Mouse (Mus musculus) MEL (cell line): ENCODE measurements around the gene Plekhg1. TPM values are rescaled to one million over a fixed set of nuclear protein-coding genes. Genes with fewer than 3 reads are reported as not detected.

Source experiments
- DNase-seq: peaks from one replicate; pipeline ENCODE4 v3.0.0; 2011; ENCODE audit warnings: low read depth, low spot score
- H3K27ac ChIP-seq: 2 replicates; pipeline ENCODE4 v1.5.1; 2012; ENCODE audit warnings: low read depth, mild to moderate bottlenecking, control low read depth, low read length, moderate library complexity; ENCODE audit not compliant: control insufficient read depth
- H3K27me3 ChIP-seq, 2 experiments: fragments of 150-350 bp in 1 of 2; sonication (generic) in 1 of 2; 2 replicates each; pipeline ENCODE4 v1.6.1; 2012; ENCODE audit warnings: low read length in 2 of 2, mild to moderate bottlenecking in 2 of 2, improper control_type of control experiment in 1 of 2, moderate library complexity in 1 of 2; ENCODE audit not compliant: insufficient read depth in 2 of 2, control insufficient read depth in 1 of 2
- H3K36me3 ChIP-seq, 2 experiments: 2 replicates each; pipeline ENCODE4 v1.6.1; 2012 to 2014; ENCODE audit warnings: low read length in 2 of 2, improper control_type of control experiment in 1 of 2, inconsistent platforms in 1 of 2, mild to moderate bottlenecking in 1 of 2; ENCODE audit not compliant: insufficient read depth in 2 of 2, control insufficient read depth in 1 of 2
- H3K4me1 ChIP-seq, 2 experiments: fragments of 150-350 bp in 1 of 2; sonication (generic) in 1 of 2; 2 replicates each; pipeline ENCODE4 v1.6.1; 2012; ENCODE audit warnings: low read length in 2 of 2, improper control_type of control experiment in 1 of 2, mild to moderate bottlenecking in 1 of 2; ENCODE audit not compliant: insufficient read depth in 2 of 2, control insufficient read depth in 1 of 2
- H3K4me3 ChIP-seq, 2 experiments: fragments of 150-350 bp in 1 of 2; sonication (generic) in 1 of 2; 2 replicates each; pipeline ENCODE4 v1.5.1; 2012; ENCODE audit warnings: low read depth in 2 of 2, low read length in 2 of 2, mild to moderate bottlenecking in 2 of 2, moderate library complexity in 2 of 2, control low read depth in 1 of 2, improper control_type of control experiment in 1 of 2; ENCODE audit not compliant: control insufficient read depth in 1 of 2, insufficient read depth in 1 of 2
- H3K79me2 ChIP-seq: 2 replicates; pipeline ENCODE4 v1.6.1; 2012; ENCODE audit warnings: mild to moderate bottlenecking, low read length, moderate library complexity; ENCODE audit not compliant: control insufficient read depth, poor library complexity, insufficient read depth
- H3K9ac ChIP-seq: 2 replicates; pipeline ENCODE4 v1.6.1; 2012; ENCODE audit warnings: low read depth, mild to moderate bottlenecking, control low read depth, low read length, moderate library complexity; ENCODE audit not compliant: control insufficient read depth, poor library complexity, severe bottlenecking
- H3K9me3 ChIP-seq: fragments of 150-350 bp; sonication (generic); replicated peaks from 2 replicates; pipeline ENCODE4 v1.6.1; 2012; ENCODE audit warnings: mild to moderate bottlenecking, low read length, improper control_type of control experiment, moderate library complexity; ENCODE audit not compliant: insufficient read depth
- CHD2 ChIP-seq: IDR thresholded peaks from 2 replicates; pipeline ENCODE4 v1.6.1; 2011; ENCODE audit warnings: low read length, improper control_type of control experiment
- EP300 ChIP-seq, 2 experiments: IDR thresholded peaks; 2 replicates each; pipeline ENCODE4 v1.6.1; 2011; ENCODE audit warnings: improper control_type of control experiment in 2 of 2, low read length in 2 of 2, low read depth in 1 of 2, mild to moderate bottlenecking in 1 of 2
- GATA1 ChIP-seq: IDR thresholded peaks from 2 replicates; pipeline ENCODE4 v1.6.1; 2011; ENCODE audit warnings: low read depth, low read length, improper control_type of control experiment
- HCFC1 ChIP-seq: IDR thresholded peaks from 2 replicates; pipeline ENCODE4 v1.6.1; 2012; ENCODE audit warnings: low read depth, mild to moderate bottlenecking, inconsistent platforms, low read length, improper control_type of control experiment, moderate library complexity
- MAFK ChIP-seq: IDR thresholded peaks from 2 replicates; pipeline ENCODE4 v1.6.1; 2011; ENCODE audit warnings: low read depth, mild to moderate bottlenecking, low read length, improper control_type of control experiment, borderline replicate concordance
- MXI1 ChIP-seq: IDR thresholded peaks from 2 replicates; pipeline ENCODE4 v1.6.1; 2011; ENCODE audit warnings: mild to moderate bottlenecking, low read depth, low read length, improper control_type of control experiment
- MYB ChIP-seq: IDR thresholded peaks from 2 replicates; pipeline ENCODE4 v1.6.1; 2011; ENCODE audit warnings: mild to moderate bottlenecking, low read depth, low read length, improper control_type of control experiment
- NRF1 ChIP-seq: IDR thresholded peaks from 2 replicates; pipeline ENCODE4 v1.6.1; 2014; ENCODE audit warnings: low read depth, mild to moderate bottlenecking, inconsistent platforms, low read length, improper control_type of control experiment, moderate library complexity; ENCODE audit not compliant: poor library complexity, insufficient read depth, severe bottlenecking
- POLR2AphosphoS2 ChIP-seq: IDR thresholded peaks from 2 replicates; pipeline ENCODE4 v1.6.1; 2011; ENCODE audit warnings: low read length, improper control_type of control experiment
- POLR2AphosphoS5 ChIP-seq: IDR thresholded peaks from 2 replicates; pipeline ENCODE4 v1.6.1; 2012; ENCODE audit warnings: low read depth, borderline replicate concordance, mild to moderate bottlenecking, inconsistent platforms, low read length, moderate library complexity, mixed read lengths
- RAD21 ChIP-seq: IDR thresholded peaks from 2 replicates; pipeline ENCODE4 v1.6.1; 2011; ENCODE audit warnings: mild to moderate bottlenecking, low read depth, low read length, improper control_type of control experiment
- RCOR1 ChIP-seq: IDR thresholded peaks from 2 replicates; pipeline ENCODE4 v1.6.1; 2012; ENCODE audit warnings: low read depth, mild to moderate bottlenecking, inconsistent platforms, low read length, improper control_type of control experiment
- TBP ChIP-seq: IDR thresholded peaks from 2 replicates; pipeline ENCODE4 v1.8.0; 2011; ENCODE audit warnings: low read depth, low read length, improper control_type of control experiment
- USF2 ChIP-seq, 2 experiments: IDR thresholded peaks; 2 replicates each; pipeline ENCODE4 v1.6.1; 2011 to 2012; ENCODE audit warnings: improper control_type of control experiment in 2 of 2, low read length in 2 of 2, borderline replicate concordance in 1 of 2, inconsistent platforms in 1 of 2, low read depth in 1 of 2, mild to moderate bottlenecking in 1 of 2; ENCODE audit not compliant: insufficient read depth in 1 of 2
- ZKSCAN1 ChIP-seq: IDR thresholded peaks from 2 replicates; pipeline ENCODE4 v1.6.1; 2012; ENCODE audit warnings: low read depth, mild to moderate bottlenecking, inconsistent platforms, low read length, improper control_type of control experiment, moderate library complexity
- ZMIZ1 ChIP-seq: IDR thresholded peaks from 2 replicates; pipeline ENCODE4 v1.6.1; 2012; ENCODE audit warnings: low read depth, mild to moderate bottlenecking, inconsistent platforms, low read length, improper control_type of control experiment, moderate library complexity
- polyA plus RNA-seq, 2 experiments: library from polyadenylated mRNA; stranded (reverse) in 1 of 2; unstranded in 1 of 2; fragments of >175 nt in 1 of 2; fragments of >200 nt in 1 of 2; gene quantifications; 2 replicates each; pipeline versions ENCODE4 v1.2.1 to v1.2.4; 2012; ENCODE audit warnings: low replicate concordance in 2 of 2, low read depth in 1 of 2; ENCODE audit not compliant: insufficient read length in 2 of 2, insufficient read depth in 1 of 2, missing spikeins in 1 of 2
- total RNA-seq: library from RNA; depleted of rRNA; stranded (reverse); fragments of 300-350 nt; gene quantifications from 2 replicates; pipeline ENCODE4 v1.2.3, GENCODE M21; 2012

The Plekhg1 gene
- total and polyA plus RNA-seq, 3 experiments = 0.01 TPM; not detected in 2

- Histone ChIP-seq H3K36me3 (no peaks in the 10 kb centered on the region), H3K27ac (no peak overlapping the region), H3K27me3 (no peaks in the 10 kb centered on the region), H3K9me3 (no peaks in the 10 kb centered on the region)
- no peak for TF ChIP-seq TBP
- TF ChIP-seq GATA1 = no peak
- no peak for TF ChIP-seq MAFK
- TF ChIP-seq, all 39 proteins: peak for 0
- no peak for DNase-seq
- Histone ChIP-seq H3K9ac (no peak overlapping the region), H3K4me3 (no peak overlapping the region), H3K79me2 (no peaks in the 10 kb centered on the region), H3K4me1 (no peaks in the 10 kb centered on the region)
Measured at GRCm38 (mm10) chr10:3785362-3785761, 45.2 kb downstream of the Plekhg1 start.

GRCm38 (mm10) chr10:3786531-3786930 is 46.4 kb downstream of the Plekhg1 start:
- H3K4me1 ChIP-seq = no peaks in the 10 kb centered on the region
- no peak for DNase-seq
- TF ChIP-seq NRF1 (no peak), HCFC1 (no peak), MYB (no peak), CHD2 (no peak)

GRCm38 (mm10) chr10:3787006-3787405 is 46.8 kb downstream of the Plekhg1 start:
- Histone ChIP-seq H3K27me3 (no peaks in the 10 kb centered on the region), H3K36me3 (no peaks in the 10 kb centered on the region), H3K4me1 (no peaks in the 10 kb centered on the region), H3K4me3 (no peak overlapping the region), H3K9ac (no peak overlapping the region), H3K79me2 (no peaks in the 10 kb centered on the region), H3K9me3 (no peaks in the 10 kb centered on the region), H3K27ac (no peak overlapping the region)
- no peak for DNase-seq
- TF ChIP-seq EP300 (IDR thresholded peaks at IDR 0.05; ENCODE audit: low read depth in 1 of 2, low read length in 2 of 2) (no peak), POLR2AphosphoS5 (no peak), RAD21 (no peak), MXI1 (no peak), USF2 (IDR thresholded peaks at IDR 0.05; ENCODE audit: borderline replicate concordance in 1 of 2, insufficient read depth in 1 of 2, low read depth in 1 of 2, low read length in 2 of 2) (no peak), CHD2 (no peak), NRF1 (no peak), MAFK (no peak), ZMIZ1 (no peak), RCOR1 (no peak), GATA1 (no peak), ZKSCAN1 (no peak), HCFC1 (no peak), TBP (no peak), POLR2AphosphoS2 (no peak)

More at GRCm38 (mm10) chr10:3786531-3786930, 46.4 kb downstream of the Plekhg1 start:
- Histone ChIP-seq H3K9me3 (no peaks in the 10 kb centered on the region), H3K27me3 (no peaks in the 10 kb centered on the region), H3K36me3 (no peaks in the 10 kb centered on the region), H3K4me3 (no peak overlapping the region), H3K79me2 (no peaks in the 10 kb centered on the region), H3K27ac (no peak overlapping the region), H3K9ac (no peak overlapping the region)
